Mouse (Mus musculus): ENCODE measurements around the gene Tshz2.
"Not testable (repeated sequence)": the region's sequence is repeated elsewhere in the genome, so short reads cannot be mapped to it uniquely, and the experiment has no call there.

Gene Tshz2

GRCm38 (mm10) chr2:169632338-169633151 lies at the start of gene Tshz2:
TSS of gene Tshz2 (plus strand) at chr2:169633013.
- DNase-seq (ENCODE audit: low spot score in 2 of 2), result no peak

DNA sequence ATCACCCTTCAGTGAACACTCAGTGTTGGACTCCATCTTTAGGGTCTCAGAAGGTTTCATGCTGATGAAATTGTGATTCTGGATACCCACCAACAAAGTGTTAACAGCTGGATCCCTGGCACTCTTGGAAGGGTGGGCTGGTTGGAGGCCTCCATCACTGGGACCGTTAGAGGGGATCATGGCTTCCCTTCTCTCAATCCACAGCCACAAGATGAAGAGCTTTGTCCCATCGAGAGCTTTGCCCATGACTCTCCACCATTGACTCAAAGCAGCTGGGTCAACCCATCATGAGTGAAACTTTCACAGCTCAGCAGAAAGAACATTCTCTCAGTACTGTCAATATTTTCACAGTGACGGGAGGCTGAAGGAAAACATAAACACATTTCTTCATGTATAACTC lies 49.3 kb upstream of the Tshz2 start:
- DNase-seq (ENCODE audit: low spot score in 2 of 2), result no peak

DNA sequence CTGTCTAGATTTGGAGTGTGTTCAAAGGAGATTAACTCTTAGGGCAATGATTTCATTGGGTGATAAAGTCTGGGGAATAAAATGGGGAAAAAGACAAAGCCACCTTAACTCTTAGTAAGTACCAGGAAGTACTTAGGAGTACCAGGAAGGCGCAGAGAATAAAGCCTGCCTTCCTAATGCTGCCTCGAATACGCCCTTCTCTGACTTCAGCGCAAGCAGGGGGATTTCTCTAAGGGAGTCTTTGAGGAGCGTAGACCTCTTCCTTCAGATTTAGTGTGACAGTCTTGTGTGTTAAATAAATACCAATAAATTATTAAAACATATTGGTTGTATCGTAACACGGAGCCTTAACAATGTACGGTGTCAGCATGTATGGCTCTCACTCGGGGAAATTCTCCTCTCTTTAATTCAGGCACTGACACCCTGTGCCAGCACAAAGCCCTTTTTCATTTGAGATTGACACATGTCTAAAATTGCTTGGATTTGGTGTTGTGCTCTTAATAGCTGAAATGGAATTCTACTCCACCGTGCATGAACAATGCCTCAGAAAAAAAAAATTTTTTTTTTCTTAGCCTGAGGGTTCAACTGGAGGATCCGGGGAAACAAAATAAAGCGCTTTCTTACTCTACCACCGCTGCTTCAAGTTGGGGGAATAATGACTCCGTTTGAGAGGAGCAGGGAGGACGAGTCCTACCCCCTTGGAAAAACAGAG lies 47.9 kb upstream of the Tshz2 start:
- DNase-seq (ENCODE audit: low spot score in 2 of 2), result no peak

DNA sequence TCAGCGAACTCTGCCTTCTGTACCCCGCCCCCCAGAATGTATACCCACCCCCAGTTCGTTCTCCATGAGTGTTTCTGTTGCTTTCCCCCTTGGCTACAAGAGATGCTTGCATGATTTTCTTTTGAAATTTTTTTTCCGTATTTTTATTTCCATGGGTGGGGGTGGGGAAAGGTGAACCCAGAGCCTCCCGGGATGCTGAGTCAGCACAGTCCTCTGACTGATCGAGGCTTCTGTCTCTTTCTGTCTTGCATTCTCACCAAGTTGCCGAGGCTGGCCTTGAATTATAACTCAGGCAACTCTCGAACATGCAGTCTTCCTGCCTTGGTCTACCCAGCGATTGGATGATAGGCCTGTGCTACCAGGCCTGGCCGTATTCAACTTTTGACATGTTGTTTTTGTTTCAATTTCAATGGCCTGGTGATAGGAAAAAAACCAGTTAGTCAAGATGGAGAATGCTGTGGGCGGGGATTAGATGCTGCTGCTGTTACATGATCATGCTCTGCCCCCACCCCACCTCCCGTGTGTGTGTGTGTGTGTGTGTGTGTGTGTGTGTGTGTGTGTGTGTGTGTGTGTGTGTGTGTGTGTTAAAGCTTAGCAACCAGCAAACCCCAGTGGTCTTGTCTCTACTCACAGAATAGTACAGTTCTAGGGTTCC lies 47.1 kb upstream of the Tshz2 start:
- no peak for DNase-seq (ENCODE audit: low spot score in 2 of 2)

- DNase-seq (ENCODE audit: low spot score in 2 of 2), result no peak
These were observed 46.1 kb upstream of the Tshz2 start for GRCm38 (mm10) chr2:169586688-169587087.

- not testable (repeated sequence) for DNase-seq (ENCODE audit: low spot score in 2 of 2)
These were observed 45.2 kb upstream of the Tshz2 start, which contains the start of gene Gm11011 for GRCm38 (mm10) chr2:169587645-169588044. TSS of gene Gm11011 (minus strand) at chr2:169587745.

DNA sequence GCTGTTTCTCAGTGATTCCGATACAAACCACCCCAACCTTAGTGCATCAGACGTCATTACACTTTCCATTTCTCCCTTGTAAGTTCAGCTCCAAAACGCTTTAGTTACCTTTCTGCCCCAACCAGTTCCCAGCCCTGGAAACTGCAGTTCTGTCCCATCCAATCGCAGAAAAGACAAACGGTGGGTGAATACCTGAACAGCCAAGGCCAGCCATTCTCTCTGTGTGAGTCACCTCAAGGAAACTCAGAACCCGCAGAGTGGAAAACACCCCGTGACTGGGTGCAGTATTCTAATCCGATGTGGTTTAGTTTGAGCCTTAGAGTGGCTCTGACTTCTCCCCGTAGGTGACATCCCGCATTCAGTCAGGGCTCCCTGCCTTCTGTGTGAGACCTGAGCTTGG lies 43.1 kb upstream of the Tshz2 start:
- no peak for DNase-seq (ENCODE audit: low spot score in 2 of 2)

DNA sequence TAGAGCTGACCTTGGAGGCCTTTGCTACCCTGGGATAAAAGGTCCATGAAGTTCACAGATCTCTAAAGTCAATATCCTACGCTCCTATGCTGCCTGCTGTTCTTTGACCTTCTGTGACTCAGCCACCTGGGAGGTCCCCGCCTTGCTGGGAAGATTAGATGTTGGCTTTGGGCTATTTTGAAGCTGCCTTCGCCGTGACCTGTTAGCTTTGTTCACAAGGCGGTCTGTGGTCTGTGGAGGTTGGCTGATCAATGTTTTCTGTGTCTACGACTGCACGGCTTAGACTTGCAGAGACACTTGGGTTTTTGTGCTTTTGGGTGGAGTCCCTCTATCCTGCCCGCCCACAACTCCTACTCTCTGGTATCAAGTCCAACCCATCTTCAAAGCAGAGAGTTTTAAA lies 42.4 kb upstream of the Tshz2 start:
- DNase-seq (ENCODE audit: low spot score in 2 of 2), result no peak

DNA sequence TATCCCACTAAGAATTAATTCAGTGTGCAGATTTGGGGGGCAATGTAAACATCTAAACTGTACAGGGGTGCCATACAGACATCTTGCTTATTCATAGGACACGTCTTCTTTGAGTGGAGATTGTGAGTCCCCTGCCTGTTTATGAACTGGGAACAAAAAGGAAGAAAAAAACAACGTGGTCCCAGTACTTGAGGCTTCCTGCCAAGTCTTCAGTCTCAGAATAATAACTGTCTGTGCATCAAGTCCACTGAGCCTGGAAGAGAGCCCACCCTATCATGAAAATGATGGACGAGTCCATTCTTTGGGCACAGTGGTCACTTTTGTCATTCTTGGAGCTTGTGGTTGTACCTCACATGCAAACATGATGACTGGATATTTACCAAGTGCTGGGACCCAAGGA lies 39.1 kb upstream of the Tshz2 start:
- no peak for DNase-seq (ENCODE audit: low spot score in 2 of 2)

GRCm38 (mm10) chr2:169597357-169597756 lies 35.5 kb upstream of the Tshz2 start:
- no peak for DNase-seq (ENCODE audit: low spot score in 2 of 2)

DNA sequence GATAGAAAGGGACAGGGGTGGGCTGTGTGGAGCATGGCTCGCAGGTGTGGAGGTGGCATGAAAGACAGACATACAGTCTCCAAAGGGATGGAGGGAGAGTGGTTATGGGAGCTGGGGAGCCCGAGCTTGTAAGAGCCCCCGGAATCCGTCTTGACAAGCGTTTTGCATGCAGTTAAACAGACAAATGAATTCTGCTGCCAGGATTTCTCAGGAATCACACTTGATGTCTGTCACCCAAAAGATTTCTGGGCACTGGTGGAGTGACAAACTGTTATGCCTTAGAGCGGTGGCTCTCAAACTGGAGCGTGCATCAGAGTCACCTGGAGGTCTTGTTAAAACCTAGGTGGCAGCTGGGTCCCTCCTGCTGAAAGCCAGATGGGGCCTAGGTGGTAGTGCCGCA lies 34.8 kb upstream of the Tshz2 start:
- no peak for DNase-seq (ENCODE audit: low spot score in 2 of 2)

DNA sequence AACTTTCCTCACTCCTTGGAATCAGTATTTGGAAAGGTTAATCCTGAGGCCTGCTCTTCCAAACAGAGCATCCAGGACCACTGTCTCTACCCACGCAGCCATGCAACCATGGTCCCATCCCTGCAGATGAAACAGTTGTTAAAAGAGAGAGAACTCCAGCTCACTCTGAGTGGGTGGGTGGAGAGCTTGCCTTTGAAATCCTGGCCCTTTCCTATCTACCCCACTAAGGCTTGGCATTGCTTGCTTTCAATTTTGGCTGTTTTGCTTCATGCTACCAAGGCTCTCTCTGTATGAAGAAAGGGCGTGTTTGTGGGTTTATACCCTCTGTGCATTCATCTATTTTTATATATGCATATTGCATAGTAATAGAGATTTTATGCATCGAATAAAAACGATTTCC lies 33.2 kb upstream of the Tshz2 start:
- DNase-seq (ENCODE audit: low spot score in 2 of 2), result no peak

GRCm38 (mm10) chr2:169600163-169600562 lies 32.6 kb upstream of the Tshz2 start:
- DNase-seq (ENCODE audit: low spot score in 2 of 2), result no peak

- no peak for DNase-seq (ENCODE audit: low spot score in 2 of 2)
These were observed 25.7 kb upstream of the Tshz2 start for GRCm38 (mm10) chr2:169606901-169607678.

GRCm38 (mm10) chr2:169607787-169608186 lies 25.0 kb upstream of the Tshz2 start:
- DNase-seq (ENCODE audit: low spot score in 2 of 2), result no peak

GRCm38 (mm10) chr2:169609956-169610355 lies 22.9 kb upstream of the Tshz2 start:
- no peak for DNase-seq (ENCODE audit: low spot score in 2 of 2)

DNA sequence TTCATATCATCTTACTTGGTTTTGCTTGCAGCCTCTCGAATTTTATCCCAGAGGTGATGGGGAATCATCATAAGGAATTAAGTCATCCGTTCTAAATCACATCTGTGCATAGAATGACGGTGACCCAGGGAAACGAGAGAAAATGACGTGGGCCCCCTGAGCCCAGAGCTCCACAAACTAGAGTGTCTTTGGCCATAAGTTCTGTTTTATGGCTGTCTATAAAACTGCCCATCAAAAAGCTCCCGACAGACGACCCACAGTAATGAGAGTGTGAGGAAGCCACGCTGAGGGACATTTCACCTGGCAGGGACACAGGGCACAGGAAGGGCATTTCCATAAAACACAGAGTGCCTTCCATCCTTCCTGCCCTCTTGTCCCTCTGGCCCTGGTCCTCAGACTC lies 21.9 kb upstream of the Tshz2 start:
- no peak for DNase-seq (ENCODE audit: low spot score in 2 of 2)

DNA sequence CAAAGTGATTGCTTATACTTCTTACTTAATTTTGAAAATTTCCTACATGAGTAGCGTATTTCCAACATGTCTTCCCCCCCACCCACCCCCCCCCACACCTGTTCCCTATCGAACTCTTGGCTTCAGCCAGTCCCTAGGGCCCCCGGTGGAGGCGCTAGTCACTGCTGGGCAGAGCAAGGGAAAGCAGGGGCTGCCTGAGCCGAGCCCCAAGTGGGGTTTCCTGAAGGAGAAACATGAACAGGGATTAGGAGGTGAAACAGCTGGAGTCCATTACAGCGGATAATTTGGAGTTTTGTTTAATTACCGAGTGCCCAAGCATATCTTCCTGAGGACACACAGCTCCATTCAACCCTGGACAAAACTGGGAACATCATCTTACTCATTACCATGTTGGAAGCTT lies 21.3 kb upstream of the Tshz2 start:
- no peak for DNase-seq (ENCODE audit: low spot score in 2 of 2)

- no peak for DNase-seq (ENCODE audit: low spot score in 2 of 2)
These were observed 18.1 kb upstream of the Tshz2 start for GRCm38 (mm10) chr2:169614683-169615082.

DNA sequence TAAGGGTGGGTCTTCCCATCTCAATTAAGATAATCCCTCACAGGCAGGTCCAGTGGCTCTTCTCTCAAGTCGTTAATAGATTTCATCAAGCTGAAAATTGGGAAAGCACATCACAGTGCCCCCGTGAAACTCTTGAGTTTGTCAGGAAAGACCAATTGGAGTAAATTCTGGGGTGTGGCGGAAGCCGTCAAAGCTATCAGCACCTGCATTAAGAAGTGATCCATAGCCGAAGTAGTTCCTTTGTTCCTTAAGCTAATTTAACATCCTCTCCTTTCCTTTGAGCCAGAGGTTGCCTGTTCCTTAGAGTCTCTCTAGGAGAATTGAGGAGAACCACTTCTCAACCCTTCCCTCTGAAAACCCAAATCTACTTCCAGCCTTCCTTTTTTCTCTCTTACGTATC lies 16.8 kb upstream of the Tshz2 start:
- DNase-seq (ENCODE audit: low spot score in 2 of 2), result no peak

DNA sequence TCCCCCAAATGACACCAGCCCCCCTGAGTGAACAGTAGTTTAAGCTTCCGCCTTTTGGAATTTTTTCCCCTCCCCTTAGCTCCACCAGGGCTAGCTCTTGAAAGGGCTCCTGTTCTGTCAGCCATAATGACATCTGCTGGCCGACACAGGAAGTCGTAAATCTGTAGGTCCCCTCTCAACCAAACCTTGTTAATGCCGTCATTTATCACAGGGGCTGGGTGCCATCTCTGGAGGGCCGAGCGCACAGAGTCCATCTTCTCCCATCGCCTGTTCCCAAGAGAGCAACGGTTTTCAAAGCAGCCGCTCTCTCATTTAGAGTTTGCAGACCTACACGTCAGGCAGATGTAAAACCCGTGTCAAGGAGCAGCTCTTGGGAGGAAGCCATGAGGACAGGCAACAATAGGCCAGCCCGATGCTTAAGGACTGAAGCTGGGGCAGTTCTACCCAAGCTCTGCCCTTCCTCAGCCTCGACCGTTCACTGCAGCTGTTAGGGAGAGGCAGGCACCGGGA lies 11.6 kb upstream of the Tshz2 start:
- no peak for DNase-seq (ENCODE audit: low spot score in 2 of 2)

DNA sequence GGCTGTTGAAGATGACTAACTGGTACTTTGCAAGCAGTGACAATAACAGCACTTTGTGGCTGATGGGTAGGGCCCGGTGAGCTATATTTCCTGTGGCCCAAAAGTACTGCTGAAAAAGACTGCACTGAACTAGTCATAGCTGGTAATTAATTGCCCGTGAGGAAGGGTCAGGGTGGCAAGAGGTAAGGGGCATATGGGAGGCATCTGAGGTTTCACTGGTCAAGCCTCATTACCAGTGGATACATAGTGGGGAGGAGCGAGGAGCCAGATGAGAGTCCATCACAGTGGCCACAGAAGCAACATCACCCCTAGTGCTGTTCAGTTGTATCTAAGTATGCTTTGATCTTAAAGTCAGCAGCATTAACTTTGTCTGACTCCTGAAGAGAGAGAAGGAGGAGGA lies 2.7 kb upstream of the Tshz2 start:
- DNase-seq (ENCODE audit: low spot score in 2 of 2), result no peak

Data from spleen, postnatal 36 days (tissue).